Mouse (Mus musculus) left cerebral cortex, adult 11 months (tissue): Measurements from ENCODE around the gene Ankrd13b.

ENCODE experiments used
- DNase-seq: peaks from one replicate; pipeline ENCODE4 v3.0.0; 2022; ENCODE audit warnings: low spot score

Ankrd13b gene

DNA sequence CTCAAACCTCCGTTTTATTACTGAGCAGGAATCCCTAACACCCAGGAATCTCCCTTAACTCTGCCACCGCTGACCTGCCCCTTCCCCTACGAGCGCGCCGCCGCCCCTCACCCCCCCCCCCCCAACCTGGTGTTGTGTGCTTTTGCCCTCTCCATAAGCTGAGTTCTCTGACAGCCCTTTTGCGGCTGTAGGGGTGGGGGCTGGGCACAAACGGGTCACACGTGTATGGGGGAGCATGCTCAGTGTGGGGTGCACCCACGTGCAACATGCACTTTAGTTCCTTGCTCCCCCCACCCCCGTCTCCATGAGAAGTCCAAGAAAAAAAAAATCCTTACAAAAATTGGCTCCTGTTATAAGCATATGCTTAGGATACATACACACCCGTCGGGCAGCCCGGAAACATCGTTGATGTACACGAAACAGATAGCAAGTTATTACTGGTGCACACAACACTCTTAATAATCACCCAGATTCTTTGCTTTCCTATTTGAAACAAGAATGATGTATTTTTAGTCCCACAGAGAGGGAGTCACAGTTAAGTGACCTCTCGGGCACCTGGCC, 2.9 kb upstream of the Ankrd13b start:
- DNase-seq = no peak

DNA sequence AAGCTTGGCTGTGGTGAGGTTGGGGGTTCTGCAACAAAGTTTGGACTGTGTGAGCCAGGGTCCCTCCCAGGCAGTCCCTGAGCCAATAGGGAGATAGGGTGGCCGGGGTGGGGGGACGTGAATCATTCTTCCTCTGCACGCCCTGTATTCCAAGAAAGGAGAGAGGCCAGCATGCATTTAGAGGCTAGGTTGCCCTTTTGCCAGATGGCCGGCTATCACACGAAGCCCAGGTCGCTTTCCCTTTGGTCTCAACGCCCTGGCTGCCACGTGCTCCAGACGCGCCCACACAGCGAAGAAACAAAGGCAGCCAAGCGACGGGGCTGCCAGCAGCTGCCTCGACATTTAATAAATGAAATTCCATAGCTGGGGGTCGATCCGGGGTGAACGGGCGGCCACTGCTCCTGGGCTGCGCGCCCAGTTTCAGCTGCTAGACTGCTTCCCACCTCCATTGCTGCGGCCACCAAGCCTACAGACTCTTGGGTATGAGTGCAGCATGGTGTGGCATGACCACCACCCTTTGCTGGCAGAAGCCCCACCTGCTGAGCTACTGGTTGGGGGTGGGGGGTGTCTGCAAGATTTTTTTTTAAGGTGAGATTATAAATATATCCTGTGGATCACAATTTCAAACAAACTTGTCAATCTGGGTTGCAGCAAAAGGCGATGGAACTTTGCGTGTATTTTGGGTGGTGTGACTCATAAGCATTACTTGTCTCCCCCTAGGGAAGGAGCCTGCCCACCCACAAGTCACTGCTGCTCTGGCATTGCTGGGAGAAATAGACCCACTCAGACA, 2.2 kb upstream of the Ankrd13b start:
- DNase-seq = no peak

DNA sequence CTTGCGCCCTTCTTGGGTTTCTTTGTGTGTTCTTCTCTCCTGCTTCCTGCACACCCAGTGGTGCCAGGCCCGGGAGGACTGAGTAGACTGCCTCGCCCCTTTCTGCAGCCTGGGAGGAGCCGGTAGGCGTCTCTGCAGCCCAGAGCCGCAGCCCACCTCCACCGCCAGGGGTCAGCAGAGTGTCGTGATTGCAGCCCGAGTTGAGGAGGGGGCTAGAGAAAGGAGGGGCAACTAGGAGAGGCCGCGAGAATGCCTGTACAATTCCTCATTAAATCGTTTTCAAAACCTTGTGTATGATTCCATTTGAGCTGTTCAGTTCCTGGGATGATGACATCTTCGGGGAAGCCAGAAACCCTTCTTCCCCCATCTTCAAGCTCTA, 1.6 kb upstream of the Ankrd13b start:
- DNase-seq = peak; percentile 84

DNA sequence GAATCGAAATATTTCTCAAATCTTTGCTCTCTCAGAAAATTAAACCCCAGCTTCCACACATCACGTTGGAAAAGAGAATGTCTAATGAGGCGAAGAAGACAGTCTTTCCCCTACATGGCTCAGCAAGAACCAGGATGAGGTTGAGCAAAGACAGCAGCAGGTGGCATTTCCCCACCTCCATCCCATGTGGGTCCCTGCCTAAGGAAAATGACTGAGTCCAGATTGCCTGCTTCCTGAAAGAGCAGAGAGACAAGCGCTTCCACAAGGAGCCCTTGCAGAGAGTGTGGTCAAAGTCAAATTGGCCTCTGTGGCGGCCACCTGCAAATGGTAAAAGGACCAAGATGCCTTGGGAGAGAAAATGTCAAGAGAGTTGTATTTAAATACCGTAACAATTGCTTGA, 973 bp upstream of the Ankrd13b start:
- DNase-seq = no peak

DNA sequence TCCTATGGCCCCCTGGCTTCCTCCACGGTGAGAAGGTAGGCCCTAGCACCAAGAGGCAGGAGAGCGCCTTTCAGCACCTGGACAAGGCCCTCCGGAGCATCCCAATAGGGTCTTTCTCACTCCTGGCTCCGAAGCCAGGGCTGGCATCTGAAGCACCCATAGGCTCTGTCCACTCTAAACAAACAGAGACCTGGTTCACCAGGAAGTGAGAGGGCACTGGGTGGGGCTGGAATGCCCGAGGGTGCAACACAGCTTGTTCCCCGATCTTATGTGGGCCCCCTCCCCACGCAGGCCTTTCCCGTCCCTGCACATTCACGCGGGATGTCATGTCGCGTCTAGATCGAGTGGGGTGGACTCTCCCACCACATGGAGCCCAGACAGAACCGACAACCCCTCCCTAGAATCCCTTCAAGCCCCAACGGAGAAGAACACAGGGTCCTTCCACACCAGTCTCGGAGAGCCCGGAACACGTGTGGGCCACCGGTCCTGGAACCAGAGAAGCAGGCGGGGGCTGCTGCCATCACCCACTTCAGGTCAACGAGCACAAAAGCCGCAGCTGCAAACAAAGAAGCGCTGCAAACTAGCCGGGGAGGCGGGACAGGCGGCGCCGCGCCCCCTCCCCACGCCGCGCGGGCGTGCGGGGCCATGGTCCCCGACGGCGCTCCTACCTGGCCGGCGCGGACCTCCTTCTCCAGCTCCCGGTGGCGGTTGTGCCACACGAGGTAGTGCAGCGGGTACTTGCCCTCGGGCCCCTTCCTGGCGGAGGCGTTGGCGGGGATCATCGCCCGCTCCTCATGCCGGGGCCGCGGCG, 502 bp downstream of the Ankrd13b start:
- DNase-seq = no peak

DNA sequence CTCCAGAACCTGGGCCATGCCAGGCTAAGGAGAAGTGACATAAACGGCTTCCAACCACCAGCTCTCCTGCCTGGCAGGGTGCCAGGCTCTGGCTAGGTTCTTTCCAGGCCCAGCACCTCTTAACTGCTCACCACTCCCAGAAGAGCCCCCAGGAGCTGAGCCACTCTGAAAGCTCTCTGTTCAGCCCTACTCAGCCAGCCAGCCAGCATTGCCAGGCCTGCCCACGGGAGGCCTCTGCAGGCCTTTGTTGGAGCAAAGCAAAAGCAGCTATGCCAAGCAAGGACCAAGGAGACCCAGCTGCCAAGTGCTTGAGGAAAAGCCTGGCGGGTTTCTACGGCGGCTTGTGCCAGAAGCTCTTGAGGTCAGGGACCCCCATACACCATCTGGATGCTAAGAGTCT, 2.7 kb downstream of the Ankrd13b start:
- DNase-seq = no peak

DNA sequence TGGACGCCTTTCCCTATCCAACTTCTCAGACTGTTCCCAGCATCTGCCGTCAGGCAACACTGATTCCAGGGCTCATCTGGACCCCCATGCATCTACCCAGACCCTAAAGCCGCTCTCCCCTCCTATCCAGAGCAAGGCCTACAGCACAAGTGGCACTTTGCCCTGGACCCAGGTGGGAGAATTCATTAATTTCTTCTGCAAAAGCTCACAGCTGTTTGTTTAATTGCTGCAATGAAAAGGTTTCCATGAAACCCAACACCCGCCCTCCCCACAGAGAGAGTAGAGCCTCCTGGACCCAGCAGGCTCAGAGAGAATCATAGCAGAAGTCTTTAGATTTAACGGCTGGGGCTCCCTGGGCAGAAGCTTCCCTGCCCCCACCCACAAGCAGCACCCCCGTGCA, 4.2 kb downstream of the Ankrd13b start:
- no peak for DNase-seq

DNA sequence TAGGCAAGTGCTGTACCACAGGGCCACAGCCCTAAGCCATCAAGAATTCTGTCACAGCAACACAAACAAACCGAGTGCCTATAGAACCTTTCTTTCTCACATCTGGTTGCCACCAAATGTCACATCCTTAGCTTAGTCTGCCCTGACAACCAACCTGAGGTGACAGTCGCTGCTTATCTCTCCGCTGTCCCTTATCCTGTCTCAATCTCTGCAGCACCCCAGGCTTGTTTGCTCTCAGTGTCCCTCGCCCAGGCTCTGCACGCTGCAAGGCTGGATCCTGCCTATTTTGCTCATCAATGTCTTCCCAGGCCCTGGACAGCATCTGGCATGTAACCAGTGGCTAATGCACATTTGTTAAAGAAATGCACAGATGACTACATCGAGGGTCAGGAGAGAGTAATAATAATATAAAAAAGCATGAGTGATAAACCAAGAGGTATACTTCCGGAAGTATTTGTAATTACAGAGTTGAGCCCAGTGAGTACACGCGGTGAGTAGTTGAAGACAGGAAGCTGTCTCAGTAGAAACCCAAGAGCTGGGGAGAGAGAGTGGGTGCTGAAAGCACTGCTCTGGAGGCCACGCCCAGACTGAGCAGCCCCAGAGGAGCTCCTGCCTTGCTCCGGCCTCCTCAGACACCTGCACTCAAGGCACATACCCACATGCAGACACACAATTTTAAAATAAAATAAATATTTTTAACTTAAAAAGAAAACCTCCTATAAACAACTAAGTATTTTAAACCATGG, 5.8 kb downstream of the Ankrd13b start:
- DNase-seq = no peak

DNA sequence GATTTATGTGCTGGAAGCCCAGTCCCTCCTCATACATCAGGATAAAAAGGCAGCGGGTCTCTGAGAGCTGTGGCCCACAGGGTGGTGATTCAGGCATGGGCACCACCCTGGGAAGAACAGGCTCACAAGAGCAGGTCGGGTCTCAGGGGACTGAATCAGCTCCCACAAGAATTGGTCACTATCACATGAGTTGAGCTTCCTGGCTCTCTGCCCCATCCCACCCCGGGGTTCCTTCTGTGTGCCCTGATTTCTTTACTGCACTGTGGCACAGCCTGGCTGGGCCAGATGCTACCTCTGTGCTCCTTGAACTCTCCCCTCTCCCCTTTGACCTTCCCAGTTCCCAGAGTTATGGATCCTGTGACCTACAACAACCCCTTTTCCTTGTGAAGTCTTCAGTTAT, 6.4 kb downstream of the Ankrd13b start:
- no peak for DNase-seq

DNA sequence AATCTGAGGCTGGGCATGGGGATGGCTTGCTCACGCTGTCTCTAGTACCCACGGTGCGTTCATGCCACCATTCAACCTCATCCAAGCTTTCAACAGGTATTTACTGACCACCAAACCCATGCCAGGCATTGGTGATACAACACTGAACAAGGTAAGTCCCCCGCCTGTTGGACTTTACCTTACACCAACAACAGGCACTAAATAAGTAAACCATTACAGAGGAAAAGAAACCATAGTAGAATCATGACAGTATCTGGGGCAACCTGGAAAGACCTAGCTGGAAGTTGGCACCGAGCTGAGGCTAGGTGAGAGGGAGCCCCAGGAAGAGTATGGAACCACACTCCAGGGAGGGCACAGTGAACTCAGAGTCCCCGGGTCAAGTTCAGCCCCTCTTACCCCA, 12.6 kb downstream of the Ankrd13b start:
- DNase-seq = no peak

DNA sequence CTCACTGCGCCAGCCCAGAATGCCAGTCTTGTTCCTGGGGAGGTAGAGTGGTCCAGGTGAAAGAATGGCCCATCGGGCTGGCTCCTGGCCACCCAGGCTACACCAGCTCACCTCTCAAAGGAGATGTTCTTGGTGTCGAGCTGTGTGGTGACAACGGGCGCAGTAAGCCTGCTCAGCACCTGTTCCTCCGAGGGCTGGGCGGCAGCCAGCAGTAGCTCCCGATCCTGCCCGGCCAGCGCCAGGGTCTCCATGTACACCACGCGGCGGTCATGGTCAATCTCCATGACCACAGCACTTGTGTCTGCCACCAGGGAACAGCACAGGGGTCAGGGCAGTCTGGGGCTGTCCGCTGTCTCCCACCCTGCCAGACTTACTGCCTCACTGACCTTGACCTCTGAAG, 13.3 kb downstream of the Ankrd13b start:
- DNase-seq = no peak

DNA sequence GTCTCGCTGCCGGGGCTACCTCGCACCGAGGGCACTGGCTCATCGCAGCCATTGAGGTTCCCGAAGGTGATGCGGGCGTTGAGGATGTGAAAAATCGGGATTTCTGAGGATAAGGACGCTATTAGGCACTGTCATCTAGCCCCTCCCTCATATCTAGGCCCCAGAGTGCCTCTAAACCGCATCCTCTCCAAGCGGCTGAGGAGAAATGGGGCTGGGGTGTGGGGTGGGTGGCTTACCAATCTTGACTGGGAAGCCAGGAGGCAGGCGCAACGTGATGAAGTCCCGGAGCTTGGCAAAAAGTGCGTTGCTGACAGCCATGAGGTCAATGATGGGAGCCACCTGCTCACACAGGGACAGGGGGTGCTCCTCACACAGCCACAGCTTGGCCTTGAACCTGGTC, 16.7 kb downstream of the Ankrd13b start:
- no peak for DNase-seq

DNA sequence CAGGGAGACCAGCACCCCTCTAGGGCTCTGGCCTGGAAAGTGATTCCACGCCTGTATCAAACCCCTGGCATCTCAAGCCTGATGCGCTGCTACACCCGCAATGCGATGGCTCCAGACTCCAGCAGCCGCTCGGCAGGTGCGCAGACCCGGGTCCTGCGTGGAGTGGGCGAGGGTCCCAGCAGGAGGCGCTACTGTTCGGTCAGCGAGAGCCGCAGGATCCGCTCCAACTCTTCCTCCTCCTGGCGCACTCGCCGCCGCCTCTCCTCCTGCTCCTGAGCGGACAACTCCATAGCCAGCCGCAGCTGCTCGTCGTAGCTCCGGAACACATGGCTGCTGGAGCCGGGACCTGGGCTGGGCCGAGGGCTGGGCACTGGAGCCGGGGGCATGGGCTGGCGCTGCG, 18.1 kb downstream of the Ankrd13b start:
- no peak for DNase-seq

DNA sequence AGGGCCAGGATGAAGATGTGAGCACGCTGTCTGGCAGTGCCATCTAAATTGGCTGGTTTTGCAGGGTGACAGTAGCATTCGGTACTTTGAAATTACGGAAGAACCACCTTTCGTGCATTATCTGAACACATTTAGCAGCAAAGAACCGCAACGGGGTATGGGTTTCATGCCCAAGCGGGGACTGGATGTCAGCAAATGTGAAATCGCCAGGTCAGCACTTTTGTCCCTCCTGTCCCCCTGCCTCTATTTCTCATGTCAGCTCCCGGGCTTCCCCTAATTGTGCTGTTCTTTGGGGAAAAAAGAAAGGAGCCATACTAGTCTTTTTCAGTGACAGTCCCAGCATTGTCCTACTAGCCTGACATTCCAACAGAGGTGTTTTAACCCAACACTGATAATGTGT, 21.1 kb downstream of the Ankrd13b start:
- DNase-seq = no peak

DNA sequence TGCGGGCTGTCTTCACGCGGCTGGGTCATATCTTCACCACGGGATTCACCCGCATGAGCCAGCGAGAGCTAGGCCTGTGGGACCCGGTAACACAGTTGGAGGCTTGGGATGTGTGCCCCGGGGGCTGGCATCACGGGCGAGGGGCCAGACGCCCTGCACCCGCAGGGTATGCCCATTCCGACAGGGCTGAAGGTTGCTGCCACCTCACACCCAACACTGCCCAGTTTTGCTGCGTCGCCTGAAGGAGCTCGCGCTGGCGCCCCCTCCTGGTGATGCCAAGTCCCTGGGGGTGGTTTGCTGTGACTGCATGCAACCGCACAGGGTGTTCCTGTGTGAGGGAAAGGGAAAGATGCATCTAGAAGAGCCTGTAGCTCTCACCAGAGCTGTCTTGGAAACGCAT, 21.7 kb downstream of the Ankrd13b start:
- DNase-seq = no peak

DNA sequence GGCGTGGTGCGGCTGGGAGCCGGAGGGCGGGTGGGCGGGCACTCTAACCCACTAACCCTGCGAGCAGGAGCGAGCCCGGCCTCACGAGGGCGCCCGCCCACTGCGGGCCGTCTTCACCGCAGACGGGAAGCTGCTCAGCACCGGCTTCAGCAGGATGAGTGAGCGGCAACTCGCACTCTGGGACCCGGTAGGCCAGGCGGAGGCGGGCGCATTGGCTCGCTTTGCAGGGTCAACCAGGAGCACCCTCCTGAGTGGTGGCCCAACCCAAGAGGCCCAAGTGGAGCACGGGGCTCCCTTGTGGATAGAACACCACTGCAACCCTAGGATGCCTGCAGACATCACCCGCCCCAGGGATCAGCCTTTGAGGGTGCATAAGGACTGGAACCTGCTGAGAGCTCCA, 22.3 kb downstream of the Ankrd13b start:
- no peak for DNase-seq

DNA sequence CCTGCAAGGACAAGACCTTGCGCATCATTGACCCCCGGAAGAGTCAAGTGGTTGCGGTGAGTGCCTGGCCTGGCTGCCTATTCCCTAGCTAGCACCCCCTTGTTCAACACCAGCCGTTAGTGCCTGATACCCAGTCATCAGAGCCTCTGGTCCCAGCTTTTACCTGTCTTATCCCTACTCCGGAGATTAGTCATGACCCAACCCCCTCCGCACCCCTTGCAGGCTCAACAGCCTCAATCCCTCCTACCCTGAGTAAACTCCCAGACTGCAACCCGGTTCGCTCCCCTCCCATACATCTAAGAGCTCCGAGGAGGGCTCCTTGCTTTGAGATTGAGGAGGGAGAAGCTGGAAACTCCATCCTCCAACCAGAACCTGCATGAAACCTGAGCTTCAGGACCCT, 22.9 kb downstream of the Ankrd13b start:
- DNase-seq = no peak

DNA sequence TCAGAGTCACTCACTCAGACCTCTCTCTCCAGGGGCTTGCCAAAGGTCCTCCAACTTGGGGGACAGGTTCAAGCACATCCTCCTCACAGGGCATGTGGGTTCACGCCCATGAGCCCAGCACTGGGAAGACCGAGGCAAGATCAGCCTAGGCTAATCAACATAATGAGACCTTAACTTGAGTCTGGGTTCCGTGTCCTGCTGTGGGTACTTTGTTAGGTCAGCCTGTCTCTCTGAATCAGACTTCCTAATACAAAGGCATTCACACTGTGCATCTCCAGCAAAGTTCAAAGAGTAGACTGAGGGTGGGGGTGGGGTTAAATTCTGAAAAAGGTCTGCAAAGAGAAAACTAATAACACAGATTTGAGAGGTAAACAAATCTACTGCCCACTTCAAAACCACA, 24.4 kb downstream of the Ankrd13b start:
- DNase-seq = no peak

DNA sequence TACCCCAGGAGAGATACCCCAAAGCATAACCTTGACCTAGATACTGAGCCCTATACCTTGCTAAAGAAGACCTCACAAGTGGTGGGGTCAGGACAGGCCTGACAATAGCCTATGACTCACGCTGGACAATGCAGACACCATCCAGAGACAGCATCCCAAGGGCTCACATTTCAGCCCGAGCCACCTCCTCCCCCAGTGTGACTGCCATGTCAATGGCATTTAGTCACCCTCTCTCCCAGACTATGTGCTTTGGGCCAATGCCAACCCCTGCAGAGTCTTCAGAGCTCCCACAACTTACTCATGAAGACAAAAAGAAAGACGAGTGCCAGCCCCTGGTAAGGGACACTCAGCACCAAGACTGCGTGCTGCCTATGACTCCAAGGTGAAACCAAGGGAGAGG, 24.8 kb downstream of the Ankrd13b start:
- no peak for DNase-seq

DNA sequence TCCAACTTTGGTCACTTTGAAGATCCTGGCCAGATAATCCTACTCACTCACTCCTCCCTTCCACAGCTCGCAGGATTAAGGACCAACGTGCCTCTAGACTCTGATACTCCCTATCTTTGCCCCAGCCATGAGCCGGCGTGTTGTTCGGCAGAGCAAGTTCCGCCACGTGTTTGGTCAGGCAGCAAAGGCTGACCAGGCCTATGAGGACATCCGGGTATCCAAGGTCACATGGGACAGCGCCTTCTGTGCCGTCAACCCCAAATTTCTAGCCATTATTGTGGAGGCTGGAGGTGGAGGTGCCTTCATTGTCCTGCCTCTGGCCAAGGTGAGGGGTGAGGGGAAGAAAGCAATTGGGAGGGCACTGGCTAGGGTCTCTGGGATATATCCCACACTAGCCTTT, 25.7 kb downstream of the Ankrd13b start:
- no peak for DNase-seq

DNA sequence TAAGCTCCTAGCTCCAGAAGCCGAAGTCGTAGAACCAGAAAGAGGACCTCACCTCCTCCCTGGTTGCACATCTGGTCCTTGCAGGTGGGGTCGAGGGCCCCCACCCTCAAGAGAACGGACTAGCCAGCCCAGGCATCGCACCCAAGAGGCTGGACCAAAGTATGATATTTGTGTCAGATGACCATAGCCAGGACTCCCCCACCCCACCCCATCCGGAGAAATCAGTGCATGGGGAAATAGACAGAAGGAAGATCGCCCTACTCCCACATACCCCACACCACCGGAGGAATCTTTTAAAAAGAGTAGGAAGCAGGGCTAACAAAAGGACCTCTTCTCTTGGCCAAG, 26.4 kb downstream of the Ankrd13b start:
- DNase-seq = no peak

DNA sequence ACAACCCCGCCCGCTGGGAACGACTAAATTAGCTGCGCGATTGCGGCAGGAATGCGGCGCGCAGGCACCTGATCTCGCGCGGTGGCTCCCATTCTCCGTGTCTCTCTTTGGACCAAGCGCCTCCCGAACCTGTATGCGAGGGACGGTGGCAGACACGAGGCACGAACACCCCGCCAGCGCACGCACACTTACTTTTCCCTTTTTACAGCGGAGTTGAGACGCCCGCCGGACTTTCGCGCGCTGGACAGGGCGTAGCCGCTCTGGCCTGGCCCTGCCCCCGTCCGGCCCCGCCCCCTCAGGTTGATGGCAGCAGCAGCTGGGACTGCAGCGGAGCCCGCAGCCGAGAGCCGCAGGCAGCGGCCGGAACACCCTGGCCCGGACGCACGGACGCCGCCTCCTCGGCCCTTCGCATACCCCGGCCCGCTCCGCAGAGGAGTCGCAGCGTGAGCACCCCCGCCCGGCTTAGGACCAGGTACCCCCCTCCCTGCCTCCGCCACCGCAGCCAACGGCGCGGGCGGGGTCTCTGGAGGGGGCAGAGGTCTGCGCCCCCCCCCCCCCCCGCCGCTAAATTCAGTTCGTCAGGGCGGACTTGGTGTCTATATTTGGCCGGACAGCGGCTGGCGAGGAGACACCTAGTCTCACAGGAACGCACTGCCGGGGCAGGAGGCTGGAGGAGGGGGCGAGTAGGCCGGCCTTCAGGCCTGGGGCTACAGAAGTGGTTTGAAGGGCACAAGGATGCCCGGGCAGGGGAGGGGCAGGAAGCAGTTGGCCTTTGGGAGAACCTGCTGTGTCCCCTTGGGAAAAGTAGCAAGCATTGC, 27.0 kb downstream of the Ankrd13b start, which contains the start of gene Coro6:
TSS of gene Coro6 (plus strand) at position 129 of the 818 bp plus-strand sequence.
- no peak for DNase-seq
